Mouse (Mus musculus): ENCODE measurements at regions not wholly inside any gene's neighbourhood (a gene's known extent, or its start where the extent isn't known, plus 50 kb on each side); places are given as distances from the start of the nearest gene placed in this dataset.
A peak's percentile ranks its signal among the peaks of the same experiment; 100 is the strongest.

- no peaks in the 10 kb centered on the region for H3K9me3 ChIP-seq (ENCODE audit: control insufficient read depth, low read length)
- 52% methylated on average over 5 of the region's 5 CpGs for WGBS
- H3K9ac ChIP-seq (ENCODE audit: low read depth, low read length) = no peak overlapping the region
- no peak overlapping the region for H3K4me3 ChIP-seq (ENCODE audit: low read depth, low read length)
- H3K27ac ChIP-seq (replicated peaks; ENCODE audit: low read depth, low read length) = no peak overlapping the region
- peaks cover 12% of the 10 kb centered on the region; the same call in 1 of the 2 replicates for H3K4me1 ChIP-seq (ENCODE audit: control insufficient read depth, insufficient read depth, low read length)
- H3K27me3 ChIP-seq (replicated peaks; ENCODE audit: control insufficient read depth, insufficient read depth, low read length) = no peaks in the 10 kb centered on the region
- no peaks in the 10 kb centered on the region for H3K36me3 ChIP-seq (ENCODE audit: control insufficient read depth, insufficient read depth, low read length)
- no peak overlapping the region for H3K4me2 ChIP-seq (ENCODE audit: low read depth, low read length)
- DNase-seq (ENCODE audit: low spot score) = no peak
- ATAC-seq (ENCODE audit: low read depth) = no peak
Measured at GRCm38 (mm10) chr9:49988064-49988463, 189.3 kb upstream of the Ncam1 start.

DNA sequence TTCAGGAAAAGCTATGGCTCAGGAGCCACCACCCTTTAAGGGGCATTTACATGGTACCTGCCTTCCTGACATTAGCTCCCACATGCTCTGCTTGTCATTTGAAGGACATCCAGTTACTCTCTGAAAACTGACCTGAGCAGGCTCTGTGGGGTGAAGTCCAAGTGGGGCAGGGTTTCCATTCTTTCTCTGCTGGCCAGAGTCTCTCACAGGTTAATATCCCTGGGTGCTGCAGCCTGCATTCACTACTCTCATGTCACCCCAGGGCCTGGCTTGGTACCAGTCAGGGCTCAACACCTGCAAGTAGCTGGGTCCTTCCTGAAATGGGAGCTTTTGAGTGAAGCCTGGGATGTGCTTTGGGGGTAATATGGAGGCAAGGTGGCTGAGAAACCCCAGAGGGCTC is 188.8 kb upstream of the Ncam1 start:
- no peak overlapping the region for H3K9ac ChIP-seq (ENCODE audit: low read depth, low read length)
- DNase-seq (ENCODE audit: low spot score) = no peak
- peaks cover 12% of the 10 kb centered on the region; the same call in 1 of the 2 replicates for H3K4me1 ChIP-seq (ENCODE audit: control insufficient read depth, insufficient read depth, low read length)
- no peaks in the 10 kb centered on the region for H3K9me3 ChIP-seq (ENCODE audit: control insufficient read depth, low read length)
- H3K27me3 ChIP-seq (replicated peaks; ENCODE audit: control insufficient read depth, insufficient read depth, low read length) = no peaks in the 10 kb centered on the region
- ATAC-seq (ENCODE audit: low read depth) = no peak
- H3K4me3 ChIP-seq (ENCODE audit: low read depth, low read length) = no peak overlapping the region
- H3K36me3 ChIP-seq (ENCODE audit: control insufficient read depth, insufficient read depth, low read length) = no peaks in the 10 kb centered on the region
- no peak overlapping the region for H3K4me2 ChIP-seq (ENCODE audit: low read depth, low read length)
- no peak overlapping the region for H3K27ac ChIP-seq (replicated peaks; ENCODE audit: low read depth, low read length)

DNA sequence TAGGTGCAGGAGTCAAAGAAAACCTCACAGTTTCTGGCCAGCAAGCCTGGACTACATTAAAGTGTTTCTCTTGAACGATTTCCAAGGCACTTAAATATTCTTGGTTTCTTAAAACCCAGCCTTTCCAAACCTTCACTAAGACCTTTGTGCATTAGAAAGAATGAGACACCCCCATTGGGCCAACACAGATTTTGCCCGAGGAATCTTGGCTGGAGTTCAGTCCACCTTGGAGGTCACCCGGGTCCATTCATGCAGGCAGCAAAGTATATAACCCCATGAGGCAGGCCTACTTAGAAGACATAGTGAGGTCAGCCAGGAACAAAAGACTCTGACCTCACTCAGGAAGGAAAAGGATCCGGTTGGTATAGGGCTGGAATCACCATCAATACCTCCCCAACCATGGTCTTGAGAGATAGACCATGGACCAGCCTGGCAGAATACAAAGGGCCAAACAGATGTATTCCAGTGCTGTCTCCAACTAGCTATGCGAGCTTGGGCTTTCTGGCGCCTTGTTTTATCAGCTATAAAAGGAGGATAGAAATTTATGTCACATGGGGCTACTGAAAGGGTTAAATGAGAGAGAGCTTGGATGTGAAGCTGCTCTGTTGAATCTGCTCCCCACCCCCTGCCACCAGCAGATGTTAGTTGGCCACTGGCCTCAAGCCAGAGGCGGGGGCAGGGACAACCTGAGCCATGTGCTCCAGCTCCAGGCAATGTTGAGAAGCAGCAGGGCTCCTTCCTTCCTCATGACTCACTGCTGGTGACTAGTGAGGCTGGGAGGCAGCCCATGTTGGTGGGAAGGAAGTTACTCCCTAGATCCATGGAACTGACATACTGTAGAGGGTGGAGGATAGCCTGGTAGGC is 181.9 kb upstream of the Ncam1 start:
- DNase-seq (ENCODE audit: low spot score) (peak; percentile 90), ATAC-seq (ENCODE audit: low read depth) (peak; percentile 63)
- H3K4me3 ChIP-seq (ENCODE audit: low read depth, low read length) = no peak overlapping the region
- no peaks in the 10 kb centered on the region for H3K27me3 ChIP-seq (replicated peaks; ENCODE audit: control insufficient read depth, insufficient read depth, low read length)
- H3K9me3 ChIP-seq (ENCODE audit: control insufficient read depth, low read length) = no peaks in the 10 kb centered on the region
- no peaks in the 10 kb centered on the region for H3K36me3 ChIP-seq (ENCODE audit: control insufficient read depth, insufficient read depth, low read length)
- no peak overlapping the region for H3K4me2 ChIP-seq (ENCODE audit: low read depth, low read length)
- no peak overlapping the region for H3K27ac ChIP-seq (replicated peaks; ENCODE audit: low read depth, low read length)
- no peak overlapping the region for H3K9ac ChIP-seq (ENCODE audit: low read depth, low read length)
- peaks cover 28% of the 10 kb centered on the region for H3K4me1 ChIP-seq (ENCODE audit: control insufficient read depth, insufficient read depth, low read length)
- 38% methylated on average over 7 of the region's 7 CpGs for WGBS

DNA sequence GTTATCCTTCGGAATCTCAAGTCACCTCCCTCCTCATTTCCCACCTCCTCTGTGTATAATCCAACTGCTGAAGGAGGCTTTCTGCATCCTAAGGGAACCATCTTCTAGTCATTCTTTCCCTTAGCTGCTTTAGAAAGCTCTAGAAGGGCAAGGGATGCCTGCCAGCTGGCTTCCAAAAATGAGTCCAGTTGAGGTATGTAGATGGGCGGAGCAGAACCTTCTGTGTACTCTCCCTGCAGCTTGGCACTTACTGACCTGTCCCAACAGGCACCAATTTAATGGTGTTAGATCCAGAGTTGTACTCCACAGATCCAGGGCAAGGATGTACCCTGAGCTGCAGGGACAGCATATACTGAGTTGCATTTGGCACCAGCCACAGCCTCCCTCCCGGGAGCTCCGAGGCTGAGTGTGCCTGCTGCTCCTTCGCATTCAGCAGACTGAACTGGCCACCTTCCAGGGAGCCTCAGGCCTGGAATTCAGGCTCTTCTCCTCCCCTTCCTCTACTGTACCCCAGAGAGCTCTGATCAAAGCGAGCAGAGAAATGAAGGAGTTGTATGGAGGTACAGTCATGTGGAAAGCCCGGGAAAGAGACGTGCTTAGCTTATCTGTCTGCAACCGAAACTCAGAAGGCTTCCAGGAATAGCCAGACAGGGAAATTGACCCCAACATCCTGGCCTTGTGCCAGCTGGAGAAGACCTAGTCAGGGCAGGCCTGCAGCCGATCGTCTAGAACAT is 177.4 kb upstream of the Ncam1 start:
- 21% methylated on average over 9 of the region's 11 CpGs for WGBS
- Histone ChIP-seq H3K9me3 (ENCODE audit: control insufficient read depth, low read length) (no peaks in the 10 kb centered on the region), H3K4me3 (ENCODE audit: low read depth, low read length) (no peak overlapping the region), H3K27ac (replicated peaks; ENCODE audit: low read depth, low read length) (peak overlapping the region; percentile 58), H3K4me2 (ENCODE audit: low read depth, low read length) (peak overlapping the region; percentile 37), H3K36me3 (ENCODE audit: control insufficient read depth, insufficient read depth, low read length) (no peaks in the 10 kb centered on the region), H3K9ac (ENCODE audit: low read depth, low read length) (no peak overlapping the region), H3K4me1 (ENCODE audit: control insufficient read depth, insufficient read depth, low read length) (peaks cover 25% of the 10 kb centered on the region), H3K27me3 (replicated peaks; ENCODE audit: control insufficient read depth, insufficient read depth, low read length) (no peaks in the 10 kb centered on the region)
- peak; percentile 94 for DNase-seq (ENCODE audit: low spot score)
- ATAC-seq (ENCODE audit: low read depth) = peak; percentile 87

GRCm38 (mm10) chr9:49973974-49974495 is 175.3 kb upstream of the Ncam1 start:
- no peaks in the 10 kb centered on the region for H3K27me3 ChIP-seq (replicated peaks; ENCODE audit: control insufficient read depth, insufficient read depth, low read length)
- H3K4me2 ChIP-seq (ENCODE audit: low read depth, low read length) = no peak overlapping the region
- no peak for ATAC-seq (ENCODE audit: low read depth)
- H3K4me1 ChIP-seq (ENCODE audit: control insufficient read depth, insufficient read depth, low read length) = peaks cover 14% of the 10 kb centered on the region
- no peaks in the 10 kb centered on the region for H3K36me3 ChIP-seq (ENCODE audit: control insufficient read depth, insufficient read depth, low read length)
- no peaks in the 10 kb centered on the region for H3K9me3 ChIP-seq (ENCODE audit: control insufficient read depth, low read length)
- no peak for DNase-seq (ENCODE audit: low spot score)
- H3K4me3 ChIP-seq (ENCODE audit: low read depth, low read length) = no peak overlapping the region
- 80% methylated on average over 5 of the region's 5 CpGs for WGBS
- H3K27ac ChIP-seq (replicated peaks; ENCODE audit: low read depth, low read length) = no peak overlapping the region
- H3K9ac ChIP-seq (ENCODE audit: low read depth, low read length) = no peak overlapping the region

GRCm38 (mm10) chr9:49969429-49969828 is 170.7 kb upstream of the Ncam1 start:
- Histone ChIP-seq H3K4me2 (ENCODE audit: low read depth, low read length) (no peak overlapping the region), H3K9ac (ENCODE audit: low read depth, low read length) (no peak overlapping the region), H3K27ac (replicated peaks; ENCODE audit: low read depth, low read length) (no peak overlapping the region), H3K4me3 (ENCODE audit: low read depth, low read length) (no peak overlapping the region), H3K27me3 (replicated peaks; ENCODE audit: control insufficient read depth, insufficient read depth, low read length) (no peaks in the 10 kb centered on the region), H3K4me1 (ENCODE audit: control insufficient read depth, insufficient read depth, low read length) (no peaks in the 10 kb centered on the region), H3K9me3 (ENCODE audit: control insufficient read depth, low read length) (no peaks in the 10 kb centered on the region), H3K36me3 (ENCODE audit: control insufficient read depth, insufficient read depth, low read length) (no peaks in the 10 kb centered on the region)
- WGBS = 77% methylated on average over 6 of the region's 6 CpGs
- ATAC-seq (ENCODE audit: low read depth) (no peak), DNase-seq (ENCODE audit: low spot score) (no peak)

DNA sequence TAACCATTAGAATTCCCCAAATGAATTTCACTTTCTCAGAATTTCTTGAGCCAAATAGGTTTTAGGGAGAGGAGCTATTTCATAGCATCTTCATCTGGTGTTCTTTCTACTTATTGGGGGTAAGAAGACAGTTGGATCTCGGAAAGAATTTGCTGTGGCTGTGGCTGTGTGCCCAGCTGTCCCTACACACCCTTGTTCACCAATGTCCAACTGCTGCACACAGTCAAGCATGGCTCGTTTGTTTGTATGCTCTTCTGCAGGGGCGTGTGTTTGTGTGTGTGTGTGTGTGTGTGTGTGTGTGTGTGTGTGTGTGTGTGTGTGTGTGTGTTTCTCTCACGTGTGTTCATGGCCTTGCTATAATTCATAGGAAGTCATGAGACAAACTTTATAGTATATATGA is 165.9 kb upstream of the Ncam1 start:
- WGBS = 83% methylated on average over 4 of the region's 4 CpGs
- ATAC-seq (ENCODE audit: low read depth) = no peak

GRCm38 (mm10) chr9:49962561-49963071 is 163.9 kb upstream of the Ncam1 start:
- H3K4me2 ChIP-seq (ENCODE audit: low read depth, low read length) = no peak overlapping the region
- 44% methylated on average over 8 of the region's 8 CpGs for WGBS
- H3K27me3 ChIP-seq (replicated peaks; ENCODE audit: control insufficient read depth, insufficient read depth, low read length) = no peaks in the 10 kb centered on the region
- H3K9ac ChIP-seq (ENCODE audit: low read depth, low read length) = no peak overlapping the region
- H3K4me3 ChIP-seq (ENCODE audit: low read depth, low read length) = no peak overlapping the region
- peaks cover 13% of the 10 kb centered on the region for H3K4me1 ChIP-seq (ENCODE audit: control insufficient read depth, insufficient read depth, low read length)
- H3K36me3 ChIP-seq (ENCODE audit: control insufficient read depth, insufficient read depth, low read length) = no peaks in the 10 kb centered on the region
- DNase-seq (ENCODE audit: low spot score) (peak; percentile 45), ATAC-seq (ENCODE audit: low read depth) (0 out of 2 replicates have a peak, but pooled peaks have one; percentile 33)
- H3K9me3 ChIP-seq (ENCODE audit: control insufficient read depth, low read length) = no peaks in the 10 kb centered on the region
- no peak overlapping the region for H3K27ac ChIP-seq (replicated peaks; ENCODE audit: low read depth, low read length)

More for the DNA sequence above, 165.9 kb upstream of the Ncam1 start:
- no peak overlapping the region for H3K9ac ChIP-seq (ENCODE audit: low read depth, low read length)
- no peak for DNase-seq (ENCODE audit: low spot score)
- peaks cover 8% of the 10 kb centered on the region; the same call in 1 of the 2 replicates for H3K4me1 ChIP-seq (ENCODE audit: control insufficient read depth, insufficient read depth, low read length)
- H3K36me3 ChIP-seq (ENCODE audit: control insufficient read depth, insufficient read depth, low read length) = no peaks in the 10 kb centered on the region
- no peaks in the 10 kb centered on the region for H3K27me3 ChIP-seq (replicated peaks; ENCODE audit: control insufficient read depth, insufficient read depth, low read length)
- H3K4me3 ChIP-seq (ENCODE audit: low read depth, low read length) = no peak overlapping the region
- no peaks in the 10 kb centered on the region for H3K9me3 ChIP-seq (ENCODE audit: control insufficient read depth, low read length)
- no peak overlapping the region for H3K4me2 ChIP-seq (ENCODE audit: low read depth, low read length)
- no peak overlapping the region for H3K27ac ChIP-seq (replicated peaks; ENCODE audit: low read depth, low read length)

Measured in embryonic facial prominence, embryonic 14.5 days (tissue).